Mouse (Mus musculus) neural tube, embryonic 11.5 days (tissue): ENCODE results near the gene Gm5788. TPM values are rescaled to one million over a fixed set of nuclear protein-coding genes. Genes with fewer than 3 reads are reported as not detected.
"Not testable (repeated sequence)": the region's sequence is repeated elsewhere in the genome, so short reads cannot be mapped to it uniquely, and the experiment has no call there.

Experiments
- ATAC-seq: fragments of 200-750 bp; cut with Nextera tagmentation; 2 replicates; pipeline ENCODE4 v1.8.0; 2017; ENCODE audit warnings: moderate number of reproducible peaks, mild to moderate bottlenecking, moderate TSS enrichment, moderate library complexity; ENCODE audit not compliant: insufficient read depth, low FRiP score, low TSS enrichment
- DNase-seq: peaks from one replicate; pipeline ENCODE4 v3.0.0-alpha.2; 2015; ENCODE audit warnings: low spot score
- H3K27ac ChIP-seq: fragments of 300-500 bp; sonication (generic); 2 replicates; pipeline ENCODE4 v1.5.1; 2014; ENCODE audit warnings: low read depth, mild to moderate bottlenecking, low read length
- H3K27me3 ChIP-seq: fragments of 300-500 bp; sonication (generic); 2 replicates; pipeline ENCODE4 v1.6.1; 2014; ENCODE audit warnings: mild to moderate bottlenecking, low read length, mixed read lengths; ENCODE audit not compliant: control insufficient read depth, insufficient read depth
- H3K36me3 ChIP-seq: fragments of 300-500 bp; sonication (generic); 2 replicates; pipeline ENCODE4 v1.6.1; 2014; ENCODE audit warnings: mild to moderate bottlenecking, low read length, moderate library complexity, mixed read lengths; ENCODE audit not compliant: control insufficient read depth, insufficient read depth
- H3K4me1 ChIP-seq: fragments of 300-500 bp; sonication (generic); 2 replicates; pipeline ENCODE4 v1.6.1; 2014; ENCODE audit warnings: low read length, mixed read lengths; ENCODE audit not compliant: control insufficient read depth, insufficient read depth
- H3K4me2 ChIP-seq: fragments of 300-500 bp; sonication (generic); 2 replicates; pipeline ENCODE4 v1.6.1; 2014; ENCODE audit warnings: low read depth, mild to moderate bottlenecking, moderate library complexity
- H3K4me3 ChIP-seq: fragments of 300-500 bp; sonication (generic); 2 replicates; pipeline ENCODE4 v1.5.1; 2014; ENCODE audit warnings: low read depth, low read length
- H3K9ac ChIP-seq: fragments of 300-500 bp; sonication (generic); 2 replicates; pipeline ENCODE4 v1.6.1; 2014; ENCODE audit warnings: mild to moderate bottlenecking, low read length
- H3K9me3 ChIP-seq: fragments of 300-500 bp; sonication (generic); 2 replicates; pipeline ENCODE4 v1.6.1; 2016; ENCODE audit warnings: low read length; ENCODE audit not compliant: control insufficient read depth
- WGBS: fragments of 180-500 bp; shearing (Covaris S2); extraction: QIAGEN DNeasy Blood & Tissue Kit; methylation state at CpG from one replicate; pipeline ENCODE4 v1.1.7; 2014; 5-methylcytosine and 5-hydroxymethylcytosine counted together
- polyA plus RNA-seq: library from polyadenylated mRNA; unstranded; fragments of >200 nt; fragmentation: Nextera tagmentation; extraction: Ambion mirVana; gene quantifications from 2 replicates; pipeline ENCODE4 v1.2.1, GENCODE M21; 2014

Gm5788 gene
- polyA plus RNA-seq, 1 experiment from 2014 or later, result not detected

DNA sequence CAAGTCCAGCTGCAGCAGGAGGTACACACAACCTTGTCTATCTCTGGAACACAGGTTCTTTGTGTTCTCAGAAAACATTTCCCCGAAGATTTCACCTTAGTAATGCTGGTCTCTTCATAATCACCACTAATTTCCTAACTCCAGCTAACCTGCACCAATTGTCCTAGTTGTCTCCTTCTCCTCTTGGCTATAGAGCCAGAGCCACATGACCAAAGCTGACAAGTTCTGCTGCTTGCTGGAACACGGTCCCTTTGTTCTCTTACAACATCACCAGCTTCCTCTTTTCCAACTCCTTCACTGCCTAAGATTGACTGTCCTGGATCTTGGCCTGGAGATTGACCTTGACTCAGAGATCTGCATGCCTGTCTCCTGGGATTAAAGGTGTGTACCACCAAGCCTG is 5.8 kb upstream of the Gm5788 start:
- not testable (repeated sequence) for H3K27me3 ChIP-seq, H3K9ac ChIP-seq, DNase-seq, H3K4me1 ChIP-seq, H3K9me3 ChIP-seq, H3K4me2 ChIP-seq, H3K27ac ChIP-seq, ATAC-seq, H3K36me3 ChIP-seq, H3K4me3 ChIP-seq
- WGBS, result 68% methylated on average over 2 of the region's 2 CpGs

DNA sequence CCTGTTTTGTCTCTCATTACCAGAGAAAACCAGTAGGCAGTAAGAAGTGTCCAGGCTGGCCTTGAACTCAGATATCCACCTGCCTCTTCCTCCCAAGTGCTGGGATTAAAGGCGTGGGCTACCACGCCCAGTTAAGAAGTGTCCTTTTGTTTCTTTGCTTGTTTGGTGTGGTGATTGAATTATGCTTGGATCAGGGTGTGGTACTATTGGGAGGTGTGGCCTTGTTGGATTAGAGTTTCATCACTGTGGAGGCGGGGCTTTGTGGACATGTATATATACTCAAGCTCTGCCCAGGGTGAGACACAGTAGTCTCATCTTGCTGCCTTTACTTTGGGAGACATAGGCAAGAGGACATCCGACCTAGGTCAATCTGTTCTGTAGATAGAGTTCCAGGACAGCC is 19.5 kb downstream of the Gm5788 start, which contains the start of gene Gm8300:
Gene Gm8300 (plus strand): TSS at position 301 of the 400 bp plus-strand sequence.
- H3K36me3 ChIP-seq, H3K27me3 ChIP-seq, H3K27ac ChIP-seq, DNase-seq, H3K4me3 ChIP-seq, H3K9me3 ChIP-seq, ATAC-seq, H3K4me2 ChIP-seq, H3K9ac ChIP-seq, H3K4me1 ChIP-seq: not testable (repeated sequence)
- WGBS, result 84% methylated on average over 4 of the region's 4 CpGs

DNA sequence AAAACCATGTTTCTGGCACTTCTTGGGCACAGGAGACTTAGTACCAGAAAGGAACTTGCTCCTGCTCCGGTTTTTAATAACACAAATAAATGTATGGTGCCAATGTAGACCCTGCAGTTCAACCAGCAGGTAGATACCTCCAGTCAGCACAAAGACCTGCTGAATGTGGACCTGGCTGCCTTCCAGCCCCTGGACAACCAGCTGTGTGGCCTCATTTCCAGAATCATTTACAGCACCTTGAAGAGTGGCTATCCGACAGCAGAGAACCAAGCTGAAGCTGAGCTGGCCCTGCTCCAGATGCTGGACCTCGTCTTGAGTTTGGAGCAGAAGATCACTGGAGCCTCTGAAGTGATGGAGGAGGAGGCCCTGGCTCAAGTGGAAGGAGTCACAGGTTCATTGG is 25.1 kb downstream of the Gm5788 start:
- H3K4me3 ChIP-seq, result not testable (repeated sequence)

DNA sequence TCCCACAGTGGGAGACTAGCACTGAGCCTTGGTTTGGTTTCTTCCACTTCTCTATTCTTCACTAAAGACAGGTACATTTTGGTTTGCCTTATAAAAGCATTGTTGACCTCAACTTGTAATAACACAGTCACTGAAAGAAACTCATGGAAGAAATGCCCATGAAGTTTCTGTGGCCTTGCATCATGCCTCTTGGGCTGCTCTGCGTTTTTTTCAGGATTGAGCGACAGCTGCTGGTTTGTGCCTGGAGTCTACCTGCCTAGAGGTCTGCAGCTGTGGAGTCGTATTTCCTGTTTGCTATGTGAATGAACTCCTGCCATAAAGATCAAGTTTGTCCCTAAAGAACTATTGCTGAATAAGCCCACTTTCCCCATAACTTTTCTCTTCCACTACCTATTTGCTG is 49.4 kb downstream of the Gm5788 start:
- Histone ChIP-seq H3K4me3 (no peak overlapping the region), H3K9ac (no peak overlapping the region), H3K27me3 (no peaks in the 10 kb centered on the region), H3K4me2 (no peak overlapping the region), H3K27ac (no peak overlapping the region), H3K9me3 (no peaks in the 10 kb centered on the region), H3K36me3 (no peaks in the 10 kb centered on the region), H3K4me1 (no peaks in the 10 kb centered on the region)
- 83% methylated on average over 3 of the region's 3 CpGs for WGBS
- ATAC-seq (no peak), DNase-seq (no peak)

More for the DNA sequence above, 25.1 kb downstream of the Gm5788 start:
- 83% methylated on average over 3 of the region's 3 CpGs for WGBS
- H3K4me1 ChIP-seq, DNase-seq, ATAC-seq, H3K27me3 ChIP-seq, H3K36me3 ChIP-seq, H3K9ac ChIP-seq, H3K27ac ChIP-seq, H3K9me3 ChIP-seq, H3K4me2 ChIP-seq: not testable (repeated sequence)

Other genes starting within 250 kb of the Gm5788 start
- 62.5 and 62.9 TPM in 2 replicates for gene Vipas39, start 228.5 kb upstream of the Gm5788 start, polyA plus RNA-seq
- 224 and 233 TPM in 2 replicates for gene Ahsa1, start 228.2 kb upstream of the Gm5788 start, polyA plus RNA-seq
- 0.34 and 0.94 TPM in 2 replicates for gene Ism2, start 195.0 kb upstream of the Gm5788 start, polyA plus RNA-seq
- gene Sptlc2, start 106.4 kb upstream of the Gm5788 start, polyA plus RNA-seq, result 55.5 and 70.0 TPM in 2 replicates
- gene Slirp, start 50.8 kb upstream of the Gm5788 start, polyA plus RNA-seq, result 287 and 298 TPM in 2 replicates
- gene Alkbh1, start 50.7 kb upstream of the Gm5788 start, polyA plus RNA-seq, result 45.6 and 47.0 TPM in 2 replicates
- gene Snw1, start 22.4 kb upstream of the Gm5788 start, polyA plus RNA-seq, result 159 and 164 TPM in 2 replicates
- gene Gm8300, start 19.6 kb downstream of the Gm5788 start, polyA plus RNA-seq, result not detected in 2 replicates
- gene Oog1, start 108.0 kb downstream of the Gm5788 start, polyA plus RNA-seq, result not detected in 2 replicates
- gene Gm4027, start 124.1 kb downstream of the Gm5788 start, polyA plus RNA-seq, result not detected in 2 replicates
- gene Gm16381, start 149.9 kb downstream of the Gm5788 start, polyA plus RNA-seq, result not detected in 2 replicates